Mouse (Mus musculus) brain, embryonic 14.5 days (tissue): Measurements from ENCODE around the gene B4galt5. TPM values are rescaled to one million over a fixed set of nuclear protein-coding genes. Genes with fewer than 3 reads are reported as not detected.

ENCODE experiments used
- DNase-seq: peaks from one replicate; pipeline ENCODE4 v3.0.0-alpha.2; 2011; ENCODE audit warnings: low read depth
- CTCF ChIP-seq: fragments of 200-500 bp; IDR thresholded peaks from 2 replicates; pipeline ENCODE4 v1.5.1; 2012; ENCODE audit warnings: inconsistent platforms, mild to moderate bottlenecking, moderate library complexity, borderline replicate concordance; ENCODE audit not compliant: insufficient read depth, insufficient read length; ENCODE audit errors: extremely low read depth
- POLR2A ChIP-seq: fragments of 200-500 bp; IDR thresholded peaks from 2 replicates; pipeline ENCODE4 v1.6.1; 2012; ENCODE audit warnings: mild to moderate bottlenecking, inconsistent platforms, borderline replicate concordance; ENCODE audit not compliant: poor library complexity, insufficient read depth, insufficient read length, severe bottlenecking; ENCODE audit errors: extremely low read depth
- polyA plus RNA-seq: library from polyadenylated mRNA; depleted of rRNA; stranded (reverse); fragments of >200 nt; gene quantifications from 2 replicates; pipeline ENCODE4 v1.2.3, GENCODE M21; 2012

Gene B4galt5
- polyA plus RNA-seq, 1 experiment, result 36.9 TPM

DNA sequence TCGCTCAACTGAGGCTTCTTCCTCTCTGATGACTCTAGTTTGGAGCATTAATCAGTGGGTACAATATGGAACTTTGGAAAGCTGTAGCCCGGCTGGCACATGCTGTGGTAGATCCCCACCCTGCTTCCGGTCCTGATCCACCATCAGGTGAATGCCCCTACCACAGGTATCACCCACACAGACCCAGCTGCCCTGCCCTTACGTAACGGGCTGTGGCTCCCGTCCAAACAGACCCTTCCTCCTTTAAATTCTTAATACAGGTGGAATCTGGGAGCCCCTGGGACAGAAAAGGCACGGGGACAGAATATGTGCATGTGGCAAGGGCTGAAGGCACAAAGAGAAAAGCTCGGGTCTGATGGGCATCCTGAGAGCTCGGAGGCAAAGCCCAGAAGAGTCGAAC is 73.1 kb downstream of the B4galt5 start:
- no peak for DNase-seq
- TF ChIP-seq POLR2A, result no peak
- no peak for TF ChIP-seq CTCF

DNA sequence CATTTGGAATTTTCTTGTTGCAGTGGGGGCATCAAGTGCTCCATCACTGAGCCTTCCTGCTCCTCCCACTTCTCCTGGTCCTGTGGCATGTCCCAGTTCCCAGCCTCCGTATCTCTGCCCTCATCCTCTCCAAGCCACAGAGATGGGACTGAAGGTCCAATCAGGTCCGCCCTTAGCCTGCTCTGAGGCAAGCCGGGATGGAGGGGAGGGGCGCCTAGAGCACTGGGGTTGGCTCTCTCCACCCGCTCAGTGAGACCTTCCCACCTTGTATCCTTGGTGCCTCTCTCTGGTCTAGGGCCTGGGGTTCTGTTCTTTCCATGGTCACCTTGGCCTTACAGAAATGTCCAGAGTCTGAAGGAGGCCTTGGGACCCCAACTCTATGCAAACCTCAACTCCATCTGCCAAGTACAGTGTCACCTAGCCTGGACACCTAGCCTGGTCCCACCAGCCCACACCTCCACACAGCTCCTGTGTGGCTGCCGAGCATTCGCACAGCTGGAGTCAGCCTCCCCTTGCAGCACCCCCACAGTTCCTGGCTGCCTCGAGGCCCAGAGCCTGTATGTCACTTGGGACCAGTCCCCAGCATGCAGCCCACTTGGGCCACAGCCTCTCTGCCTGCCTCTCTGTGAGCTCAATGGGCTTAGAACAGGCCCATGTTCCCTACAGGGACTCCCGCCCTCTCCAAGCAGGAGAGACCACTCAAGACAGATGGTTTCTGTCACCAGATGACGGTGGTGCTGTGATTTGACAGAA is 74.1 kb downstream of the B4galt5 start:
- no peak for DNase-seq
- TF ChIP-seq POLR2A (no peak), CTCF (no peak)

DNA sequence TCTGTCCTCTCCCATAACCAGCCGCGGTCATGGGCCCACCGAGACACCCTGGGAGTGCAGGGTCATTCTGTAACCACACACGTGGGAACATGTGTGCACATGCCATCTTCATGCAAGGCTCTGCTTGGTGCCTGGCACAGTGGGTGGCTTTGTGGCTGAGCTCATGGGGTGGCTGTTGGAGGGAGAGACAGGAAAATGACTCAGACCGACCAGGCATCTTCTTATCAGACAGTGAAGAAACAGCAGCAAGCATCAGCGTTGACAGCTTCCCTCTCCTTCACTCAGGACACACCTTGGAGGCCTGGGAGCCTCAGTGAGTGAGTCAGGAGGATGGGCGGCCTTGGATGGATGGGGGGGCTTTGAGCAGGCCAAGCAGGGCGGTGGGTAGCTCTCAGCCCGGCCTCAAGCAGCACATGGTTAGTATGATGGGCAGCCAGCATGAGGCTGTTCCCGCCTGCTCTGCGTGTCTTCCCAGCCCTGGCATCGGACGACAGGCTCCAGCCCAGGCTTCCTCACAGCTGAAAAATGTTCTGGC is 75.7 kb downstream of the B4galt5 start:
- no peak for DNase-seq
- TF ChIP-seq CTCF (no peak), POLR2A (no peak)

DNA sequence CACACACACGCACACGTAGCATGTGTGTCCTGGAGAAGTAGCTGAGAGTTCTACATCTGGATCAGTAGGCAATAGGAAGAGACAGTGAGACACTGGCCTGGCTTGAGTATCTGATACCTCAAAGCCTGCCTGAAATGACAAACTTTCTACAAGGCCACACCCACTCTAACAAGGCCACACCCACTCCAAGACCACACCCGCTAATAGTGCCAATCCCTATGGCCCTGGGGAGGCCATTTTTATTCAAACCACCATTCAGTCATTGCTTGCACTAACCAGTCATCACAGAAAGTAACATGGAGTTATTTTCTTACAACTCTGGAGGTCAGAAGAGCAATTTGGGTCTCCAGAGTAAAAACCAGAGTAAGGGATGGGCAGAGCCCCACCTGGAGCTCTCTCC is 76.3 kb downstream of the B4galt5 start:
- DNase-seq, result no peak
- TF ChIP-seq CTCF, result no peak
- no peak for TF ChIP-seq POLR2A

DNA sequence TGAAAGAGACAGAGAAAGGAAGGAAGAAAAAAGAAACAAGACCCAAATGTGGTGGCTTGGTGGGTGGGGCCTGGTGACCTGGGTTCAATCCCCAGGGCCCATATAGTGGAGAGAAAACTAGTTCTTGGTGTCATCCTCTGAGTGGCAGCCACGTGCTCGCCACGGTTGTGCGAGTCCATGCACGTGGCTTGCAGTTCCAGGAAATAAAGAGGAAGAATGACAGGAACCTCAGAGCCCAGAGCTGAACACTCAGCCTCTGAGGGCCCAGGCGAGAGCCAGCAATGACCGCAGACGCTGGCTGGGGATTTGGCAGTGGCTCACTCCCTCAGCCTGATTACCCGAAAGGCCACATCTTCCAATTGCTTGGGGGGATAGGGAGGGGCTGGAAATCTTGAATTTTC is 77.9 kb downstream of the B4galt5 start:
- no peak for TF ChIP-seq CTCF
- no peak for TF ChIP-seq POLR2A
- DNase-seq, result no peak

DNA sequence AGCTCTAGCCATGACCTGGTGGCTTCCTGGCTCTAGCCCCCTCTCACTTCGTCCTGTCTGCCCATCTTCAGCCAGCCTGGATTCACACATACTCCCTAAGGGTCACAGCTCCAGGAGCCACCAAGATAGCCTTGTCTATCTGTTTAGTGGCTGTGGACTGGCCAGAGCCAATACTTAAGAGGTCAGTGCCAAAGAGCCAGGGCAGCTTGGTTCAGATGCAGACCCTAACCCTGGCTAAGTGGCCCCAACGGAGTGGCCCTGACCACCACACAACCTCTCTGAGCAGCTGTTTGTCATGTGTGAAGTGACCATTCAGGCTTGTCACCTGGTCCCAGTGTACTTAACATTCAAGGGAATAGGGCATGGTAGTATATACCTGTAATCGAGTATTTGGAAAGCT is 78.5 kb downstream of the B4galt5 start:
- DNase-seq, result no peak
- TF ChIP-seq CTCF (no peak), POLR2A (no peak)

DNA sequence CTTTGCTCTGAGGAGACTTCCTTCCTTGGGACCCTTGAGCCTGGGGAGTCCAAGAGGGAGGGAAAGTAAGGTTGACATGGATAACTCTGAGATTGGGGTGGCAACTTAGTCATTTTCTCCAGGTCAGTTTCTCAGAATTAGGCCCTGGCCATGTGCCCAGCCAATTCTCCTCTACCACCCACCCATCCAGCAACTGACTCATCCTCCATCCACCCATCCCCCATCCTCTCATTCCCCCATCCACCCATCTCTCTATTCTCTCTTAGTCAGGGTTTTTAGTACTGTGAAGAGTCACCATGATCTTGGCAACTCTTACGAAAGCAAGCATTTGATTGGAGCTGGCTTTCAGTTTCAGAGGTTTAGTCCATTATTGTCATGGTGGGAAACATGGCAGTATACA is 80.3 kb downstream of the B4galt5 start:
- DNase-seq, result no peak

DNA sequence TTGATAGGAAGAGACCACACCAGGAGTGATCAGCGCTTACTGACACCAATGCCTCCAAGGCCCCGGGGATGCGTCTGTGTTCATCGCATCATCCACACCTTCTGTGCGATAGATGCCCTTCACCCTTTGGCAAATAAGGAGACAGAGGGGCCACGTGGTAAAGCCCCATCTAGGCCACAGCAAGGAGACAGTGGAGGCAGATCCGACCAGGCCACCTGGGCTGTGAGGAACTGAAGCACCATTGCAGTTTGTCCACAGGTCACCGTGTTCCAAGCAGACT is 80.6 kb downstream of the B4galt5 start:
- no peak for DNase-seq
- TF ChIP-seq CTCF, result no peak

More for the DNA sequence above, 80.3 kb downstream of the B4galt5 start:
- TF ChIP-seq CTCF (no peak), POLR2A (no peak)

DNA sequence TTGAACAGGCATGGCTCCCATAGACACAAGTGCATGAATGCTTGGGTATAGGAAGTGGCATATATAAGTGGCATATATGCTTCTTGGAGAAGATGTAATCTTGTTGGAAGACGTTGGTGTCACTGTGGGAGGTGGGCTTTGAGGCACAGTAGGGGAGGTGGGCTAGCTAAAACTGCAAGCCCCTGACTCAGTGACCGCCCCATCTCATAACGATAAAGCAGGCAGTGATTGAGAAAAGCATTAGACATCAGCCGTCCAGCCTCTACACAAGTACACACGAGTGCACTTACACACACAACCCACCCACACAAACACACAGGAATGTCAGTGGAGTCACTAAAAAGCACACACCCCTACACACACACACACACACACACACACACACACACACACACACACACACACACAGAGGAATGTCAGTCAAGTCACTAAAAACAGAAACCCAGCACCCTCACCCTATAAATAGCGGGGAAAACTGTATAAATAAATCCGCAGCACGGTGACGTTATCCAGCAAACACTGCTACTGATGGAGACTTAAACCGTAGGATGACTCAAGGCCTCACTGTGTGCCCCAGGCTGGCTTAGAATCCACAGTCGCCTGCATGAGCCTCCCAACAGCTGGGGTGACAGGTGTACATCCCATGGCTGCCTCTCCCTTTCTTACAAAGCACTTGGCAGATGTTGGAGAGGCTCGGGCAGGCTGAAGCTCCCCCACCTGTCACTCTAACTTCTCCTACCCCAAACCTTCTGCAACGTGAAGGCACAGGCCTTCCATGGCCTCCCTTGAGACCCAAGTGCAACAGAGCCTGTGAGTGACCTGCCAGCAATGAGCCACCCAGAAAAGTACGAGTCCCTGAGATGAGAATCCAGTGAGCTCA is 81.2 kb downstream of the B4galt5 start:
- TF ChIP-seq POLR2A (no peak), CTCF (no peak)
- DNase-seq, result no peak

DNA sequence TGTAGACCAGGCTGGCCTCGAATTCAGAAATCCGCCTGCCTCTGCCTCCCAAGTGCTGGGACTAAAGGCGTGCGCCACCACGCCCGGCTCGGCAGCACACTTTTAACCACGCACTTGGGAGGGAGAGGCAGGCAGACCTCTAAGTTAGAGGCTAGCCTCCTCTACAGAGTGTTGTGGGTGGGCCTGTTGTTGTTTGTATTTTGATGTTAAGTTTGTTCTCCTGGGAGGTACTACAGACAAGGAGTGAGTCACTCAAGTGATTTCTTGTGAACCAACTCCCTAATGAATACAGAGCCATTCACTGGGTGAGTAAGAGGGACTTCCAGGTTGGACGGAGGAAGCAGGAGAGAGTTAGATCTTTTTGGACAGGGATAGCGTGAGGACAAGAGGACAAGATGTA is 82.8 kb downstream of the B4galt5 start:
- no peak for DNase-seq
- TF ChIP-seq POLR2A (no peak), CTCF (no peak)

DNA sequence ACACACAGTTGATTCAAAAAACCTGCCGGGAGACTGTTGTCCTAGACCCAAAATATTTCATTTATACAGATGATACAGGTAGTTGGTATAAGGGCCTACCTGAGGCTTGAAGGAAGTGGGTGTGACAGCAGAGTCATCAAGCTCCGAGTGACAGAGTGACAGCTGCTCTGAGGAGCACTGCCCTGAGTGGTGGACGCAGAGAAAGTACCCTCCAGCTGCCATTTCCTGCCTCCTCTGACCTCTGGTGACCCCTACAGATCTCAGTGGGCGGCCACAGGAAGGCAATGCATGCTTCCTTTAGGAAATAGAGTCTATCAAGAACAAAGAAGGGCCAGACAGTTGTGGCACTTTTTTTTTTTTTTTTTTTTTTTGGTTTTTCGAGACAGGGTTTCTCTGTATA is 83.2 kb downstream of the B4galt5 start:
- DNase-seq, result no peak
- TF ChIP-seq CTCF, result no peak
- TF ChIP-seq POLR2A, result no peak

DNA sequence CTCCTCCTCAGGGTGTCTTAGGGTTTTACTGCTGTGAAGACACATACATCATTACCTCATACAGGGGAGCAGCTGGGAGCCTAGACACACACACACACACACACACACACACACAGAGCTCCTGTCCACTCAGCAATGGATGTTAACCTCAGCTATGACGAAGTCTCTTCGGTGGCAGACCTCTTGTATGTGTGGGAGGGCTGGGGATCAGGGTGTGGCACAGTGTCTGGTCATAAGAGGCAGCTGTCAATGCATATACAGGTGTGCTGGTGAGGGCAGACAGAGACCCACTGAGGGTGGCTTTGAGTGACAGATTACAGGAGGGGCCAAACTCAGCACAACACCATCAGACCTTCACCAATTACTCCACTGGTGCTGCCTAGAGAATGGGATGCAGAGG is 84.0 kb downstream of the B4galt5 start:
- no peak for DNase-seq
- TF ChIP-seq POLR2A (no peak), CTCF (no peak)

DNA sequence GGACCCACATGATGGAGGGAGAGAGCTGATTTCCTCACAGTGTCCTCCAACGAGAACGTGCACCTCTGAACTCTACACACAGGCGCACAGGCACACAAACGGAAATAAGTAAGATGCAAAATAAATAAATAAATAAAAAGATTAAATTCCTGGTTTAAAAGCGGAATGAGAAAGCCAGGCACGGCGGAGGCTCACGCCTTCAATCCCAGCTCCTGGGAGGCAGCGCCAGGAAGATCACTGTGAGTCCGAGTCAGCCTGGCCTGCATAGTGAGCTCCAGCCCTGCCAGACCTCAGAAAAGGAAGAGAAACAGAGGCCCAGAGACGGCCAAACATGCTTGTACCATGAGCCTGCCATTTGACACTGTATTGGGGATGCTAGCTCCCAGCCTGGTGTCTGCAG is 85.1 kb downstream of the B4galt5 start:
- no peak for DNase-seq
- no peak for TF ChIP-seq CTCF
